Mouse (Mus musculus) monocyte, adult 59 days (primary cell): ENCODE measurements around the gene Hltf. TPM values are rescaled to one million over a fixed set of nuclear protein-coding genes. Genes with fewer than 3 reads are reported as not detected.

Experiments
- total RNA-seq, 2 experiments: library from RNA; stranded (reverse); gene quantifications; one replicate each; pipeline ENCODE4 v1.2.4; 2023

Gene Hltf
- total RNA-seq = 10 to 100 TPM; 70.7 to 79.2 TPM

DNA sequence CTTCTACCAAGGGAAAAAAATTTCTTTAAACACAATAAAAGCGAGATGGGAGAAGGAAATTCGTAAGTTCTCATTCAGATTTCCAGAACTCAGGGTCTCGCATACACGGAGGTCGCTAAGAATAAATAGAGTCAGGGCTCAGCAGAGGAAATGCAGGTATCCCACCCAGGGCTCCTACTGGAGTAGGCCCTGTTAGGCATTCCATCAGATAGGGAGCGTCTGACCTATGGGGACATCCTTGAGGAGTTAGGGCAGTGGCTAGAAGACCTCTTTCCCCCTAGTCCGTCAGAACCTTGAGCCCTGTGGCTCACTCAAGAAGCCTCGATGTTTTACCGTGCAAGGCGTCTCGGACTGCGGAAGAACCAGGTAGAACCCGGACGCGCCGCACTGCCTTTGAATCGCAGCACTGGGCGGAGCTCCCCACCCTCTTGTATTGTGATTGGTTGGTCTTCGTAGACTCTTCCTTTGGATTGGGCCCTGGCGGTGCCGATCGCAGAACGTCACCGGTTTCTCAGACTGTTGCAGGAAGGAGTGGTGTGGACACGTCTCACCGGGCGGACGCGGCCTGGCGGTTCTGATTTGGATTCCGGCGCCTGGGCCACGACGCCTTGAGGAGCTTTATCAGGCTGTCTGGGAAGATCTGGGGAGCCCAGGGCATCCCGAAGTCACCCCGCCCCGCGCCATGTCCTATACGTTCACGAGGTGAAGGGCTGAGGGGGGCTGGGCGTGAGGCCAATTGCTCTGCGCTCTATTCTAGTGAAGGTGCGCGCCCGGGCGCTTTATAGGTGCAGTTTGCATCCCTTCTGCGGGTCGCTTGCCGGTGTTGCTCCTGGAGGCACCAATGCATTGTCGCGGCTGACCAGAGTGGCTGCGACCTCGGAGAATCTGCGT, at the start of gene Hltf:
Gene Hltf (plus strand): TSS at position 506 of the 891 bp plus-strand sequence.

DNA sequence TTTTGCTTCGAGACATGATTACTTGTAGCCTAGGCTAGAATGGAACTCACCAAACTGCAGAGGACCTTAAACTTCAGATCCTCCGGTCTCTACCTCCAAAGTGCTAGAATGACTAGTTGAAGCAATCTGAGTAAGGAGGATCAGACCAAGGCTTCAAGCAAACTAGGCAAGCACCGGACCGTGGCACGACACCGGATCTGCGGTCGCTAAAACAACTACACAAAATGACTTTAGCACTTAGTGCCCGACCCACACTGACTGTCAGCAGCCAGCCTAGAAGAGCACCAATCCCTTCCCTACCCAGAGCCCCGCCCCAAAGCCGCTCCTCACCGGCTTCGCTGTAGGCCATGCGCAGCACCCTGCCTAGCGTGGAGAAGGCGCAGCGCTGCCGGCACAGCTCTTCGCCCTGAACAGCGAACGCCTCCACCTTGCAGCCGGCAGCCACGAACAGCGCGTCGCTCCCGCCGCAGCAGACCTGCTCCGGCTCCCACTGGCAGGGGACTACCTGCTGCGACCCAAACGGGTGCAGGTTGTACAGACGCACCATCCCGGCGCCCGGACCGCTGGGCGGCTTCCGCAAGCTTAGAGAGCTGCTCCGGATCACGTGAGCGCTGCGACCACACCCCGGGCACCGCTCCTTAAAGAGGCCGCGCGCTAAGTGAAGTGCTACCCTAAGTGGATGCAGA, 22.7 kb upstream of the Hltf start, which contains the start of gene Hps3:
Gene Hps3 (minus strand): TSS at position 597 of the 686 bp plus-strand sequence.

DNA sequence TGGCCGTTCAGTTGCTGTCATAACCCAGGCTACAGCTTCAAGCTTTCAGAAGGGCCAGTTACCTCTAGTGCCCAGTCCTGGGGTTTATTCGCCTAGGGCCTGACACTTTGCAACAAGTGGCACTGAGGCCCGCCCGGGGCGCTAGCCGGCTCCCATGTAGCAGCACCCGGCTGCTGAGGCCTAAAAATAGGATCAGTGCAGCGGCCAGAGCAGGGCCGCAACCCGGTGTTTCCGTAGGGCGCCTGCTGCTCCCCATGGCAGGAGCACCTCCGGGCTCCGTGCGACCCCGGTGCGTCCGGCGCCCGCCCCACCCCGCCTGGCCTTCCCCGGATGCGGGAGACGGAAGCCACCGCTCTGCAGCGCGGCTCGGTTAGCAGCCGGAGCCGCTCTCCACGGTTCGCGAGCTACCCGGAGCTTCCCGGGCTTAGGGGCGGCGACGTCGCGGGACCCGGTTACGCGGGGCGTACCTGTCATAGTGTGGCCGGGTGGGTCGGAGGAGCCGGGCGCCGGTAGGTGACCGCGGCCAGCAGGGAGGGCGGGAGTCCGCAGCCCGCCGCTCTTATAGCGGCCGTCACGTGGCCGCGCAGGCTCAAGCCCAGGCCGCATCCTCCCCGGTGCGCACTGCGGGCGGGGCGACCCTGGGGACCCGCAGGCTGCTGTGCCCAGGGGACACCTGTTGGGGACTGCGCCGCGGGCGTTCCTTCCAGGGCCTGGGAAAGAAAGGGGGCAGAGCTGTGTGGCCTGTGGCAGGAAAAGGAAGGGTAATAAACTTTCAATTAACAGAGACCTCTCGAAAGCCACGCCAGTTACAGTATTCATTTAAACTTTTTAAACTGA, 97.1 kb downstream of the Hltf start, which contains the start of gene Gyg:
Gene Gyg (minus strand): TSS at position 787 of the 837 bp plus-strand sequence.

Other genes with a start within 250 kb of the Hltf start
- gene Cp, start 100.8 kb upstream of the Hltf start, total RNA-seq = 1 to 10 TPM; 3.2 to 3.9 TPM
- 100 to 1,000 TPM; 199 to 205 TPM for gene Hps3, start 22.5 kb upstream of the Hltf start, total RNA-seq
- gene Gyg, start 97.5 kb downstream of the Hltf start, total RNA-seq = 10 to 100 TPM; 74.9 to 97.2 TPM
- gene Cpa3, start 184.4 kb downstream of the Hltf start, total RNA-seq = 1 to 10 TPM in 1 of 2 experiments, not detected in 1; 1.6 TPM
- under 1 TPM in 1 of 2 experiments, not detected in 1; 0.70 TPM for gene Cpb1, start 217.9 kb downstream of the Hltf start, total RNA-seq